Mouse (Mus musculus): ENCODE measurements around the gene Slc39a10.

The Slc39a10 gene

GRCm38 (mm10) chr1:46892752-46893151, at the start of gene Slc39a10:
Gene Slc39a10, minus strand, starts transcription at chr1:46892852.
- DNase-seq (ENCODE audit: low read depth) = no peak

- no peak for DNase-seq (ENCODE audit: low read depth)
Observed at GRCm38 (mm10) chr1:46939295-46939694, 46.6 kb upstream of the Slc39a10 start.

GRCm38 (mm10) chr1:46937641-46938040, 45.0 kb upstream of the Slc39a10 start:
- no peak for DNase-seq (ENCODE audit: low read depth)

- no peak for DNase-seq (ENCODE audit: low read depth)
Observed at GRCm38 (mm10) chr1:46927104-46927503, 34.5 kb upstream of the Slc39a10 start.

DNA sequence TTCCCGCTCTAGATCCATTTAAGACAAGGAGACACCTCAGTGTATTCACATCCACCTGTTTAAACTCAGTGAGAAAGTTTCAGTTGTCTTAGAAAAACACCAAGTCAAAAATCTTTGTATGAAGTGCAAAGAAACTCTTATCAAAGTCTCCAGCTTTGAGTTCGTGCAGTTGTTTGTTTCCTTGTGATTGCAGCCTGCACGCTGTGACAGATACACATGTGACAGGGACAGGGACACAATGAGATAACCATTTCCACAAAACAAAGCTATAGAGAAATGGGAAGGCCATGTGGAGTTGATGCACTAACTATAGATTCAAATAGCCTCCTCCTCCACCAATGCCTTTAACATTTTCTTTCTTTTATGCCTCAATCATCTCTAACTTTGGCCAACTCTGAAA, 33.6 kb upstream of the Slc39a10 start:
- no peak for DNase-seq (ENCODE audit: low read depth)

DNA sequence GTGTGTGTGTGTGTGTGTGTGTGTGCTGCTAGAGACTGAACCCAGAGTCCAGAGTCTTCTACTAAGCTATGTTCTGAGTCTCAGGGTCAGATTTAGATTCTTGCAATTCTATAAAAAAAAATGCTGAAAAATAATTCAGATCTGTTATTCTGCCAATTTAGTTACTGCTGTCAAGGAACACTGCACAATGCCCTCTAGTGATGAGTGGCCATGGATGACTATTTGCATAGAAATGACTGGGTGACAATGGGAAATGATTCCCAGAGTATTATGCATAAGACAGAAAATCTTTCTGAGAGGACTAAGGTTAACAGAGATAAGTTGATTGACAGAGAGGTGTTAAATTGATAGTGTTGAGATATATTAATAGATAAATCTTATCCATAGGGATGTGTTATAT, 32.3 kb upstream of the Slc39a10 start:
- no peak for DNase-seq (ENCODE audit: low read depth)

DNA sequence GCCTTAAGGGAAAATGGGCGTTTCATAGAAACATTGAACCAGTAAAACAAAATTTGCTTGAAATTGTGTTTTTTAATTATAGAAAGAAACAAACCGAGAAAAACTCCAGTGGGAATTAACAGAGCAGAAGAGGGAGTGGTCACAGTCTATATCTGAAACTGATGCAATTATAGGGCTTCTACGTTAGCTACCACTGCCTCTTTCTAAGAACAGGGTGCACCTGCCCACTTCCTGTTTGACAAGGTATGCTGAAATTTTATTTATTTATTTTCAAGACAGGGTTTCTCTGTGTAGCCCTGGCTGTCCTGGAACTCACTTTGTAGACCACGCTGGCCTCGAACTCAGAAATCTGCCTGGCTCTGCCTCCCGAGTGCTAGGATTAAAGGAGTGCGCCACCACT, 30.3 kb upstream of the Slc39a10 start:
- DNase-seq (ENCODE audit: low read depth) = no peak

GRCm38 (mm10) chr1:46921630-46922029, 29.0 kb upstream of the Slc39a10 start:
- no peak for DNase-seq (ENCODE audit: low read depth)

DNA sequence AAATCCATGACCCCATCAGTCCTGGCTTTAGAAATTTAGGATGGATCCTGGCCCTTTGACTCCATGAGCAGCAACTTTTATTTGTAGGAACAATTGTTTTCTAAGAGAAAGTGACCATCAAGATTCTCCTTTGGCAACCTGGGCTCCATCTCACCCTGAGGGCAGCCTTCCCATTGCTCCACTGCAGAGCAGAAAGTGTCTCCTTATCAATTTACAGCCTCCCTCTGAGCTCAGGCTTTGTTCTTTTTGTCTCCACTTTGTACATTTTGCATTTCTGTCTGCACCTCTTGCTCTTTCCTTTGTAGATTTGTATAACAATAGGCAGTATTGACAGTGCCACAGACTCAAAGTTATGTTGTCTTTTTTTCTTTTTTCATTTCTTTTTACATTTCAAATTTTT, 23.6 kb upstream of the Slc39a10 start:
- no peak for DNase-seq (ENCODE audit: low read depth)

DNA sequence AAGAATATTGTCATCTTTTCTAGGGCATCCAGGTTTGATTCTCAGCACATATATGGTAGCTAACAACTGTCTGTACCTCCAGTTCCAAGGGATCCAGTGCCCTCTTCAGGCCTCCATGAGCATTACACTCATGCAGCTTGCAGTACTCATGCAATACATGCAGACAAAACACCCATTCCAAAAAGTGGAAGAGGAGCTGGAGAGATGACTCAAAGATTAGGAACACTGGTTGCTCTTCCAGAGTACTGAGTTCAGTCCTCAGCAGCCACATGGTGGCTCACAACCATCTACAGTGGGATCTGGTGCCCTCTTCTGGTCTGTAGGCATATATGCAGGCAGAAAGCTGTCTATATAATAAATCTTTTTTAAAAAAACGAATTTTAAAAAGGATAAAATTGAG, 21.7 kb upstream of the Slc39a10 start:
- no peak for DNase-seq (ENCODE audit: low read depth)

DNA sequence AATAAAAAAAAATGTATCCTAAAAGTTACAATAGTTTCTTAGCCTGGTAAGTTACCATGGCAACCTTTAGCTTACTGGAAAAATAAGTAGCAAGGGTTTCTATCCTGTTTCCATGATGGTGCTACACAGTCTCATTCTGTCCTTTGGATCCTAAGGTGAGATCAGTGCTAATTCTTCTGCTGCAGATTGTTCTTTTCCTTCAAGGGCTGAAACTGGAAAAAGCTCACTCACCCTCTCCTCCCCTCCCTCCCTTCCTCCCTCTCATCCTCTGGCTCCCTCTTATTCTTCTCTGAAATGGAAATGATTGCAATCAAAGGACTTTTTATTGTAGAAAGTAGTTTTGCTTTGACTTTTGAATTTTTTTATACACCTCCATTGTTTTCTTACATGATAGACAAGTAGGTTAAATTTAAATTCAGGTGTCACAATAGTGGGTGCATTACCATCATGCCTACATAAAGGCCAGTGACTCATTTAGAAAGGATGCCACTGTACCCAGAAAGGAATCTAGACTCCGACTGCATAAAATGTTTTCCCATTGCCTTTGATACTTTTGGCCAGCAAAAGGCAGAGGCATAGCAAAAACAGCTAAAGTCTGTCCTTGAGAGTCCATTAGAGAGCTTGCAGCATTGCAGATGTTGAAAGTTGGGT, 20.0 kb upstream of the Slc39a10 start:
- no peak for DNase-seq (ENCODE audit: low read depth)

DNA sequence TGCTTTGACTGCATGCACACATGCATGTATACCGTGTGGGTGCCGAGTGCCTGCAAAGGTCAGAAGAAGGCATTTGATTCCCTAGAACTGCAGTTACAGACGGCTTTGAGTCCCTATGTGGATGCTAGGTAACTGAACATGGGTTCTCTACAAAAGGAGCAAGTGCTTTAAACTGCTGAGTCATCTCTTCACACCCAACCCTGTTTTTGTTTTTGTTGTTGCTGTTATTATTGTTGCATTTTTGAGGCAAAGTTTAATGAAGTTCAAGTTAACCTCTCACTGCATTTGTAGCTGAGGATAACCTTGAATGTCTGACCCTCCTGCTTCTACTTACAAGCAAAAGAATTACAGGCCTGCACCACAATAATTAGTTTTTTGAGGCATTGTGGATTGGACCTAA, 17.5 kb upstream of the Slc39a10 start:
- DNase-seq (ENCODE audit: low read depth) = no peak

GRCm38 (mm10) chr1:46905706-46906105, 13.1 kb upstream of the Slc39a10 start:
- DNase-seq (ENCODE audit: low read depth) = no peak

DNA sequence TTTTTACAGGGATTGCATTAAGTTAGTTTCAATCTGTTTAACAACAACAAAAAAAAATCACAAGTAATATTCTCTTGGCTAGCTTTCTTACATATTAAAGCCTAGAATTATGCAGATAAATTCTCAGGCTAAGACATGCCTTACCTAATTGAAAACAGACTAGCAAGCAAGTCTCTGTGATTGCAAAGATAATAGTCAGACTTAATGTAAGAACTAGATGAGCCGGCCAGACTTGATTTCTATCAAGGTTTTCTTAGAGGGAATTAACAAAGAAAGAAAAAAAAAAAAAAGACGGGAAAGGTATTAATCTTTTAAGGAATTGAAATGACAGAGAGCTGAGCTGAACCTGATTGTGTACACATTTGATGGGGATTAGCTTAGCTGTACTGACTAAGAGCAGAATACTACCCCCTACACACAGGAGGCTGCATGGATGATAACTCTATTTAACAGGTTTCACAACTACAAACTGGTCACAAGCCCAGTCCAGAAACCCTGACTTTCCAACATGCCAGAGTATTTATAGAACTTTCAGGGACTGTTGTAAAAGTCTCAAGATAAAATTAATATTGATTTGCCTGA, 9.5 kb upstream of the Slc39a10 start:
- DNase-seq (ENCODE audit: low read depth) = no peak

DNA sequence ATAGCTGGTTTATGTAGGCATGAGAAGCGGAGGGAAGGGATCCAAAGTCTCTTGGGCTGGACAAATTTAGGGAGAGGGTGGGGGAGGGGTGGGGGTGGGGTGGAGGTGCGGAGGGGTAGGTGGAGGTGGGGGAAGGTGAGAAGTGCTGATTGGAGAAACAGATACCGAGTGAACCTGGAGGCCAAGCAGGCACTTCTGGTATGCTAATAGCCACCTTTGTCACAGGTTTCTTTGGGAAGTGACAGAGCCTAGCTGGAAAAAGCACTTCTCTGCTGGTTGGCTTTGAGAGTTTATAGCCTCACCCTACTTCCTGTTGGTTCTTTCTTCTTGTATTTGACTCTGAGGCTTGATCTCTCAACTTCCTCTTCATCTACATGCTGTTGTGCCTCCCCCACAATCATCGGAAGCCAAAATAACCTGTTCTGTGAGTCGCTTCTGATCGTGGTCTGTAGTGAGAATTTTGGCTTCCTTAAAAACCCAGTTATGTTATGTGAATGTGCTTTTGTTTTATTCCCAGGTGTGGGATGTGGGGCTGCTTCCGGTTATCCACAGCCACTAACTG, 1.7 kb upstream of the Slc39a10 start:
- DNase-seq (ENCODE audit: low read depth) = no peak

GRCm38 (mm10) chr1:46888726-46889125, 3.9 kb downstream of the Slc39a10 start:
- DNase-seq (ENCODE audit: low read depth) = no peak

GRCm38 (mm10) chr1:46888324-46888723, 4.3 kb downstream of the Slc39a10 start:
- no peak for DNase-seq (ENCODE audit: low read depth)

DNA sequence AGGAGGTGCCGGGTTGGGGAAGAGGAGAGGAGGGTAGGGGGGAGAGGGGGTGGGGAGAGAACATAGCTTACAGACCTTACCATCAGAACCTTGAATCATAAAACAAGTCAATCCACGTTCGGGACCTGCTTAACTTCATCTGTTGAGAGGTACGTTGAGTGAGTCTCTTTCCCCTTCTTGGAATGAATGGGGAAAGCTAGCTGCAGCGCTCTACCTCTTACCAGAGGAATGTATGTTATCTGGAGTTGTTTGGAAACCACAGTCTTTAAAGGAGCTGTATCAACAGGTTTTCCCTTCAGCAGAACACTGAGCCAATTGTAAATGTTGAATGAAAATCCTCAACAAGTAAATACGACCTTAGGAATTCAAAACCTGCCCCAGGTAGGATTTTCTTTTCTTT, 4.7 kb downstream of the Slc39a10 start:
- no peak for DNase-seq (ENCODE audit: low read depth)

- no peak for DNase-seq (ENCODE audit: low read depth)
Observed at GRCm38 (mm10) chr1:46886091-46886490, 6.6 kb downstream of the Slc39a10 start.

- DNase-seq (ENCODE audit: low read depth) = no peak
Observed at GRCm38 (mm10) chr1:46885231-46885630, 7.4 kb downstream of the Slc39a10 start.

- DNase-seq (ENCODE audit: low read depth) = no peak
Observed at GRCm38 (mm10) chr1:46879951-46880350, 12.7 kb downstream of the Slc39a10 start.

GRCm38 (mm10) chr1:46873770-46874169, 18.9 kb downstream of the Slc39a10 start:
- no peak for DNase-seq (ENCODE audit: low read depth)

GRCm38 (mm10) chr1:46869788-46870187, 22.9 kb downstream of the Slc39a10 start:
- no peak for DNase-seq (ENCODE audit: low read depth)
